Comparison of ENCODE assay signal across 13 mouse cellular contexts in genomic region chr13:52035731-52036130, GRCm38 (mm10).
DNase-seq lines count a peak whose midpoint lies in the region; ATAC-seq and TF ChIP-seq lines count a peak whose summit lies in the region.
"Had no signal": no experiment of that assay in that cellular context is flagged by ENCODE, and none has a peak within 500 bp of the region (broad histone marks: within the 10 kb centered on the region; RNA-seq: fewer than 3 reads in every experiment).

No protein-coding gene starts in this region.

- 69% methylated on average over 6 of the region's 6 CpGs for WGBS in kidney, adult 2 months
- 67% methylated on average over 6 of the region's 6 CpGs for WGBS in kidney, embryonic 14.5 days
- WGBS in intestine, embryonic 16.5 days, result 56% methylated on average over 6 of the region's 6 CpGs
- WGBS in midbrain, postnatal 0 days, result 73% methylated on average over 6 of the region's 6 CpGs

- H3K9me3 ChIP-seq in kidney, embryonic 14.5 days (ENCODE audit: control insufficient read depth, low read length), result no peaks in the 10 kb centered on the region
- H3K9me3 ChIP-seq in intestine, embryonic 16.5 days (ENCODE audit: control insufficient read depth, low read length), result no peaks in the 10 kb centered on the region
- no peaks in the 10 kb centered on the region for H3K9me3 ChIP-seq in midbrain, postnatal 0 days (ENCODE audit: low read length)
- H3K9me3 ChIP-seq: stomach, embryonic 15.5 days had no signal

- no peak for ATAC-seq in kidney, embryonic 14.5 days (ENCODE audit: low FRiP score, low TSS enrichment)
- peak; percentile 75 for ATAC-seq in intestine, embryonic 16.5 days
- ATAC-seq in monocyte, adult 5-6 weeks (replicated peaks; ENCODE audit: insufficient number of reproducible peaks, low FRiP score, low TSS enrichment, poor library complexity, severe bottlenecking), result peak; percentile 59
- no peak for ATAC-seq in midbrain, postnatal 0 days (ENCODE audit: low FRiP score)

- peak; percentile 33 for DNase-seq in kidney, adult 2 months
- peak; percentile 46 for DNase-seq in CD4-positive, CD25-positive, alpha-beta regulatory T cell, adult 2 months (ENCODE audit: low read depth, low spot score)
- DNase-seq in midbrain, postnatal 0 days (ENCODE audit: low spot score), result no peak
- DNase-seq in cerebellum, postnatal 4 days (ENCODE audit: low spot score in 2 of 2), result no peak
- no peak for DNase-seq in cerebellum, adult 9-10 months
- DNase-seq: cerebellum, postnatal 36 days; kidney, postnatal 10 days; lung, postnatal 14 days had no signal

- H3K27me3 ChIP-seq in kidney, adult 2 months (replicated peaks; ENCODE audit: control insufficient read depth, insufficient read depth, low read length), result no peaks in the 10 kb centered on the region
- no peaks in the 10 kb centered on the region for H3K27me3 ChIP-seq in kidney, embryonic 14.5 days (ENCODE audit: control insufficient read depth, insufficient read depth, low read length)
- no peaks in the 10 kb centered on the region for H3K27me3 ChIP-seq in intestine, embryonic 16.5 days (replicated peaks; ENCODE audit: control insufficient read depth, insufficient read depth, low read length)
- H3K27me3 ChIP-seq in midbrain, postnatal 0 days (ENCODE audit: insufficient read depth, low read length), result no peaks in the 10 kb centered on the region
- H3K27me3 ChIP-seq: stomach, embryonic 15.5 days had no signal

- no peaks in the 10 kb centered on the region for H3K4me1 ChIP-seq in kidney, adult 2 months (ENCODE audit: control insufficient read depth, insufficient read depth, low read length)
- peaks cover 11% of the 10 kb centered on the region for H3K4me1 ChIP-seq in kidney, embryonic 14.5 days (ENCODE audit: control insufficient read depth, insufficient read depth, low read length)
- H3K4me1 ChIP-seq in intestine, embryonic 16.5 days (ENCODE audit: control insufficient read depth, insufficient read depth, low read length), result peaks cover 14% of the 10 kb centered on the region
- no peaks in the 10 kb centered on the region for H3K4me1 ChIP-seq in midbrain, postnatal 0 days (ENCODE audit: insufficient read depth, low read length)
- H3K4me1 ChIP-seq: stomach, embryonic 15.5 days had no signal

- H3K4me3 ChIP-seq in kidney, adult 2 months (ENCODE audit: insufficient read depth, low read depth, low read length), result no peak overlapping the region
- no peak overlapping the region for H3K4me3 ChIP-seq in kidney, embryonic 14.5 days (ENCODE audit: low read length)
- H3K4me3 ChIP-seq in intestine, embryonic 16.5 days (ENCODE audit: low read length), result no peak overlapping the region
- H3K4me3 ChIP-seq in midbrain, postnatal 0 days (ENCODE audit: low read depth, low read length), result no peak overlapping the region
- H3K4me3 ChIP-seq: myocyte; stomach, embryonic 15.5 days had no signal

- H3K27ac ChIP-seq in kidney, adult 2 months (ENCODE audit: insufficient read depth, low read depth, low read length), result no peak overlapping the region
- no peak overlapping the region for H3K27ac ChIP-seq in kidney, embryonic 14.5 days (ENCODE audit: low read depth, low read length)
- peak overlapping the region; percentile 11; the same call in 1 of the 2 replicates for H3K27ac ChIP-seq in intestine, embryonic 16.5 days (ENCODE audit: low read length)
- no peak overlapping the region for H3K27ac ChIP-seq in midbrain, postnatal 0 days (ENCODE audit: low read depth, low read length)
- H3K27ac ChIP-seq: stomach, embryonic 15.5 days had no signal

- no peaks in the 10 kb centered on the region for H3K36me3 ChIP-seq in kidney, adult 2 months (ENCODE audit: control insufficient read depth, insufficient read depth, low read length)
- H3K36me3 ChIP-seq in kidney, embryonic 14.5 days (ENCODE audit: control insufficient read depth, insufficient read depth, low read length), result no peaks in the 10 kb centered on the region
- no peaks in the 10 kb centered on the region for H3K36me3 ChIP-seq in intestine, embryonic 16.5 days (ENCODE audit: control insufficient read depth, insufficient read depth, low read length)
- H3K36me3 ChIP-seq in midbrain, postnatal 0 days (ENCODE audit: insufficient read depth, low read length), result no peaks in the 10 kb centered on the region
- H3K36me3 ChIP-seq: stomach, embryonic 15.5 days had no signal

- TF ChIP-seq CTCF in kidney, adult 2 months (conservative IDR thresholded peaks at IDR 0.05; ENCODE audit: insufficient read depth, insufficient read length, low read depth, low read length), result no peak
- TF ChIP-seq CTCF in midbrain, postnatal 0 days (IDR thresholded peaks at IDR 0.05), result no peak

- no peak overlapping the region for H3K4me2 ChIP-seq in kidney, embryonic 14.5 days (replicated peaks; ENCODE audit: low read depth, low read length)
- no peak overlapping the region for H3K4me2 ChIP-seq in intestine, embryonic 16.5 days (ENCODE audit: low read depth, low read length)
- no peak overlapping the region for H3K4me2 ChIP-seq in midbrain, postnatal 0 days (ENCODE audit: low read depth, low read length, poor library complexity, severe bottlenecking)
- H3K4me2 ChIP-seq: stomach, embryonic 15.5 days had no signal

- H3K9ac ChIP-seq in kidney, embryonic 14.5 days (ENCODE audit: low read depth, low read length), result no peak overlapping the region
- no peak overlapping the region for H3K9ac ChIP-seq in intestine, embryonic 16.5 days (ENCODE audit: low read depth, low read length)
- H3K9ac ChIP-seq in midbrain, postnatal 0 days (replicated peaks; ENCODE audit: low read length, poor library complexity, severe bottlenecking), result no peak overlapping the region
- H3K9ac ChIP-seq: stomach, embryonic 15.5 days had no signal

- no peak for TF ChIP-seq POLR2A in kidney, adult 2 months (IDR thresholded peaks at IDR 0.05; ENCODE audit: low read depth, low read length)

Comparison
In these comparisons a context has a peak if more than half of its experiments do, and no peak if none do; other contexts are left out.
1. DNase-seq: peak in kidney, adult 2 months (single experiment) and CD4-positive, CD25-positive, alpha-beta regulatory T cell, adult 2 months (single experiment); none in midbrain, postnatal 0 days (single experiment), cerebellum, postnatal 4 days (0 of 2) and cerebellum, adult 9-10 months (single experiment).
2. ATAC-seq: peak in intestine, embryonic 16.5 days (single experiment) and monocyte, adult 5-6 weeks (single experiment); none in kidney, embryonic 14.5 days (single experiment) and midbrain, postnatal 0 days (single experiment).